Mouse (Mus musculus) ES-E14 (cell line): ENCODE measurements around the gene Gpnmb. TPM values are rescaled to one million over a fixed set of nuclear protein-coding genes. Genes with fewer than 3 reads are reported as not detected.

ENCODE experiments used
- DNase-seq: peaks from one replicate; pipeline ENCODE4 v3.0.0-alpha.2; 2013; ENCODE audit warnings: low read depth, low spot score
- H3K27ac ChIP-seq: 2 replicates; pipeline ENCODE4 v1.5.1; 2012; ENCODE audit warnings: low read depth, mild to moderate bottlenecking, low read length, moderate library complexity, mixed read lengths; ENCODE audit not compliant: poor library complexity, insufficient read depth, severe bottlenecking
- H3K36me3 ChIP-seq: 2 replicates; pipeline ENCODE4 v1.6.1; 2012; ENCODE audit warnings: mild to moderate bottlenecking, low read length, moderate library complexity, mixed read lengths; ENCODE audit not compliant: control insufficient read depth, poor library complexity, insufficient read depth, severe bottlenecking
- H3K4me1 ChIP-seq, 2 experiments: fragments of 150-350 bp in 1 of 2; sonication (generic) in 1 of 2; 2 replicates each; pipeline ENCODE4 v1.6.1; 2012; ENCODE audit warnings: low read length in 2 of 2, mild to moderate bottlenecking in 1 of 2, mixed read lengths in 1 of 2; ENCODE audit not compliant: control insufficient read depth in 2 of 2, insufficient read depth in 2 of 2, poor library complexity in 1 of 2
- H3K4me3 ChIP-seq, 2 experiments: fragments of 150-350 bp in 1 of 2; sonication (generic) in 1 of 2; 2 replicates each; pipeline ENCODE4 v1.5.1; 2012; ENCODE audit warnings: low read length in 2 of 2, low read depth in 1 of 2, mild to moderate bottlenecking in 1 of 2, mixed read lengths in 1 of 2; ENCODE audit not compliant: insufficient read depth in 1 of 2, poor library complexity in 1 of 2, severe bottlenecking in 1 of 2
- H3K9ac ChIP-seq: 2 replicates; pipeline ENCODE4 v1.6.1; 2012; ENCODE audit warnings: low read depth, mild to moderate bottlenecking, low read length, mixed read lengths; ENCODE audit not compliant: poor library complexity, insufficient read depth, severe bottlenecking
- H3K9me3 ChIP-seq: fragments of 150-350 bp; sonication (generic); 2 replicates; pipeline ENCODE4 v1.6.1; 2012; ENCODE audit warnings: low read depth, mild to moderate bottlenecking, low read length; ENCODE audit not compliant: control insufficient read depth, insufficient read depth
- CHD2 ChIP-seq: IDR thresholded peaks from 2 replicates; pipeline ENCODE4 v1.6.1; 2014; ENCODE audit warnings: mild to moderate bottlenecking, low read depth, low read length, inconsistent platforms
- HCFC1 ChIP-seq: IDR thresholded peaks from 2 replicates; pipeline ENCODE4 v1.6.1; 2012; ENCODE audit warnings: low read length, inconsistent platforms, borderline replicate concordance; ENCODE audit not compliant: insufficient read depth
- MAFK ChIP-seq: IDR thresholded peaks from 2 replicates; pipeline ENCODE4 v1.6.1; 2014; ENCODE audit warnings: mild to moderate bottlenecking, low read depth, low read length, inconsistent platforms; ENCODE audit not compliant: insufficient read depth
- ZC3H11A ChIP-seq: IDR thresholded peaks from 2 replicates; pipeline ENCODE4 v1.6.1; 2012; ENCODE audit warnings: low read depth, mild to moderate bottlenecking, inconsistent platforms, low read length, borderline replicate concordance
- ZNF384 ChIP-seq: IDR thresholded peaks from 2 replicates; pipeline ENCODE4 v1.6.1; 2012; ENCODE audit warnings: low read depth, low read length, inconsistent platforms
- in situ Hi-C, 2 experiments: fragments of 600-800 bp; cut with MboI; formaldehyde crosslinking; loops; one replicate each; pipeline ENCODE4 v1.15.1; 2025; ENCODE audit warnings: low sequenced_read_pairs in 2 of 2, inconsistent platforms in 1 of 2; ENCODE audit not compliant: unreplicated experiment in 2 of 2
- total RNA-seq: library from RNA; depleted of rRNA; stranded (reverse); fragments of 300-350 nt; gene quantifications from 2 replicates; pipeline ENCODE4 v1.2.3, GENCODE M21; 2012

Gene Gpnmb
- total RNA-seq, 1 experiment, result 0.89 TPM

DNA sequence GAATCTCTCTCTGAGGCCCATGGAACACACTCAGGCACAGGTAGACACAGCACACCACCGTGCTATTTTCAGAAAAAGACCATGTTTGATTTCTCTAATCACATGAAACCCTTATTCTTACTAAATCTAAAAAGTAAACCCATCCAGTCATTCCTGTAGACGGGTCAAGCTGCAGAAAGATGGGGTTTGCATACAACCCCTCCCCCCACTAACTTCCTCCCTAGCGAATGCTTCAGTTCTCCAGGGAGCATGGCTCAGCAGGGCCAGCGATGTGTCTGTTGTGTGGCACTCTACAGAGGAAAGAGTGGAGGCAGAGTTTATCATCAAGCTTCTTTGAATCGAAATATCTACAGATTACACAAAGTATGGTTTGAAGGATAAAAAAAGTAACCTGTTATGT is 79.2 kb downstream of the Gpnmb start:
- Histone ChIP-seq H3K9ac (no peak overlapping the region), H3K4me1 (no peaks in the 10 kb centered on the region), H3K9me3 (no peaks in the 10 kb centered on the region), H3K36me3 (peaks cover 6% of the 10 kb centered on the region; the same call in 1 of the 2 replicates), H3K27ac (no peak overlapping the region), H3K4me3 (no peak overlapping the region)
- TF ChIP-seq ZNF384, result no peak
- TF ChIP-seq ZC3H11A, result no peak
- in situ Hi-C loops, result no loop called here
- no peak for DNase-seq

DNA sequence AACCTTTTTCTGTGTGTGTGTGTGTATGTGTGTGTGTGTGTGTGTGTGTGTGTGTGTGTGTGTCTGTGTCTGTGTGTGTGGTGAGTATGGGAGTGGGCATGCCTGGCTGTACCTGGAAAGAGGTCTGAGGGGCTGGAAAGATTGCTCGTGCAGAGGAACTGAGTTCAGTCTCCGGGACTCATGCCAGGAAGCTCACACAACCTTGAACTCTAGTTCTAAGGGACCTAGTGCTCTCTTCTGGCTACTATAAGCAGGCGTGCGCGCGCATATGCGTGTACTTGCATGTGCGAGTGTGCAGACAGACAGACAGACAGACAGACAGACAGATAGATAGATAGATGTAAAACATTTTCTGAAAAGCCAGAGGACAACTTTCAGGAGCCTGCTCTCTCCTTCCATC is 79.9 kb downstream of the Gpnmb start:
- peaks cover 6% of the 10 kb centered on the region; the same call in 1 of the 2 replicates for H3K36me3 ChIP-seq
- DNase-seq, result no peak
- H3K27ac ChIP-seq, result no peak overlapping the region
- in situ Hi-C loops, result no loop called here
- no peak overlapping the region for H3K9ac ChIP-seq
- no peaks in the 10 kb centered on the region for H3K4me1 ChIP-seq
- H3K4me3 ChIP-seq, result no peak overlapping the region
- H3K9me3 ChIP-seq, result no peaks in the 10 kb centered on the region
- TF ChIP-seq ZNF384 (no peak), MAFK (no peak), HCFC1 (no peak), ZC3H11A (no peak), CHD2 (no peak)

DNA sequence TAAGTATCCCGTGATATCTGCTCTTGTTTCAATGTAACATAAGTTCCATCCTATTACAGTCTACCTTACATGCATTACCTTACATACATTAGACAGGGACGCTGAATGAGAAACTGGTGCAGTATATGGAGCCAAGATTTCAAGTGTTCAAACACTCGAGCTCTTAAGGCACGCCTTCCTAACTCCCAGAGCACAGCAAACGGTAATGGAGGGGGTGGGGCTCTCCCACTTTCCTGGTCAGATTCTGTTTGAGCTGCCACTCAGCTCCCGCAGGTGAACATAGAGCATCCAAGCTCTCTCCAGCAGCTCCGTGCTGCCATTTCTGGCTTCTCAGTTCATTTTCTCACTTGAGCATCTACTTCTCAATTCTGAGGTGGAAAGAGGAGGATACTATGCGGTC is 82.1 kb downstream of the Gpnmb start:
- H3K4me1 ChIP-seq, result no peaks in the 10 kb centered on the region
- no peak overlapping the region for H3K27ac ChIP-seq
- H3K4me3 ChIP-seq, result no peak overlapping the region
- H3K9ac ChIP-seq, result no peak overlapping the region
- H3K9me3 ChIP-seq, result no peaks in the 10 kb centered on the region
- no peak for TF ChIP-seq ZC3H11A
- no peak for TF ChIP-seq HCFC1
- no peak for TF ChIP-seq CHD2
- TF ChIP-seq MAFK, result no peak
- TF ChIP-seq ZNF384, result no peak
- in situ Hi-C loops, result no loop called here
- H3K36me3 ChIP-seq, result peaks cover 6% of the 10 kb centered on the region; the same call in 1 of the 2 replicates
- DNase-seq, result no peak

DNA sequence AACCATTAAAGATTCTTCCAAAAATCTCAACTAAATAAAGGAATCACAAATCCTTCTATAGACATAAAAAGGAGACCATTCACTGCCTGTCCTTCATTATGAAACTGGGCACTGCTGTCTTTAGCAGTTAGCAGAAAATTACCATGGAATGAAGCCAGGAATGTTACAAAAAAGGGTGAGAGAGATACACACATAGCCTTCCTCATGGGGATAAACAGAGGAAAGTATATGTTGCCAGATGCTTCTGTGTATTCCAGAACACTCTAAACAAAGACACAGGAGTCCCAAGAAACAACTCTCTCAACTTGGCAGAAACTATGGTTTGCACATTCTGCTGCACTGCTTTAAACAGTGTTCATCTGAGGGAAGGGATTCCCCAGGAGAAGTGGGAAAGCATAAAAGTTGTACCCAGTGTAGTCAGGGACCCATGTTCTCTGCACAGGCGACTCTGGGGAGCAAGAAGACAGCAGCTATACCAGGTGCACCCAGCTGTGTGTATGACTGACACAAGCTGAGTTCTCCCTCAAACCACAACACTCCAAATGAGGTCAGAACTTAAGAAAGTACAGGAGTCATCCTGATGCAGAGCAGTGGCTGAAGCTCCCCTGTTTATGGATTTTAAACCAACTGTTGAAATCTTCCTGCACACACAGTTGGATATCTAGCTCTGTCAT is 83.3 kb downstream of the Gpnmb start:
- H3K9ac ChIP-seq, result no peak overlapping the region
- H3K9me3 ChIP-seq, result no peaks in the 10 kb centered on the region
- DNase-seq, result no peak
- no peak overlapping the region for H3K27ac ChIP-seq
- in situ Hi-C loops, result no loop called here
- H3K4me3 ChIP-seq, result no peak overlapping the region
- TF ChIP-seq ZC3H11A (no peak), ZNF384 (no peak), MAFK (no peak), HCFC1 (no peak), CHD2 (no peak)
- H3K4me1 ChIP-seq, result no peaks in the 10 kb centered on the region
- H3K36me3 ChIP-seq, result peaks cover 6% of the 10 kb centered on the region; the same call in 1 of the 2 replicates

DNA sequence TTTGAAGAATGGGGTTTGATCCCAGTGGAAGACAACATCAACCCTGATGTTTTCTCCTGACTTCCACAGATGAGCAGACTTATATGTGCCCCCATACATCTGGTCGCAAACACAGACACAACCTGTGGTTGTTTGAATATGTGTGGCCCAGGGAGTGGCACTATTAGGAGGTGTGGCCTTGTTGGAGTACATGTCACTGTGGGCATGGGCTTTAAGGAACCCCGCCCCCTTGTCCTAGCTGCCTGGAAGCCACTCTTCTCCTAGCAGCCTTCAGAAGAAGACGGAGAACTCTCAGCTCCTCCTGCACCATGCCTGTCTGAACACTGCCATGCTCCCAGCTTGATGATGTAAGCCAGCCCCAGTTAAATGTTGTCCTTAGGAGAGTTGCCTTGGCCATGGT is 84.0 kb downstream of the Gpnmb start:
- no peaks in the 10 kb centered on the region for H3K4me1 ChIP-seq
- H3K9ac ChIP-seq, result no peak overlapping the region
- peaks cover 7% of the 10 kb centered on the region; the same call in 1 of the 2 replicates for H3K36me3 ChIP-seq
- no peak for DNase-seq
- H3K9me3 ChIP-seq, result no peaks in the 10 kb centered on the region
- H3K27ac ChIP-seq, result no peak overlapping the region
- in situ Hi-C loops, result no loop called here
- TF ChIP-seq HCFC1, result no peak
- no peak for TF ChIP-seq MAFK
- TF ChIP-seq CHD2, result no peak
- TF ChIP-seq ZNF384, result no peak
- TF ChIP-seq ZC3H11A, result no peak
- no peak overlapping the region for H3K4me3 ChIP-seq
